Mouse (Mus musculus) heart, embryonic 12.5 days (tissue): ENCODE measurements at regions not wholly inside any gene's neighbourhood (a gene's known extent, or its start where the extent isn't known, plus 50 kb on each side); places are given as distances from the start of the nearest gene placed in this dataset.
"Not testable (repeated sequence)": the region's sequence is repeated elsewhere in the genome, so short reads cannot be mapped to it uniquely, and the experiment has no call there.

Experiments
- ATAC-seq: fragments of 200-750 bp; cut with Nextera tagmentation; 2 replicates; pipeline ENCODE4 v1.8.0; 2017; ENCODE audit warnings: moderate TSS enrichment, moderate library complexity; ENCODE audit not compliant: insufficient number of reproducible peaks, low FRiP score
- H3K27ac ChIP-seq: fragments of 300-500 bp; sonication (generic); 2 replicates; pipeline ENCODE4 v1.5.1; 2016; ENCODE audit warnings: mild to moderate bottlenecking, moderate library complexity; ENCODE audit not compliant: poor library complexity, severe bottlenecking
- H3K27me3 ChIP-seq: fragments of 300-500 bp; sonication (generic); replicated peaks from 2 replicates; pipeline ENCODE4 v1.6.1; 2016; ENCODE audit warnings: mild to moderate bottlenecking, moderate library complexity
- H3K36me3 ChIP-seq: fragments of 300-500 bp; sonication (generic); 2 replicates; pipeline ENCODE4 v1.6.1; 2016; ENCODE audit warnings: mild to moderate bottlenecking, moderate library complexity
- H3K4me1 ChIP-seq: fragments of 300-500 bp; sonication (generic); replicated peaks from 2 replicates; pipeline ENCODE4 v1.6.1; 2016; ENCODE audit warnings: mild to moderate bottlenecking
- H3K4me2 ChIP-seq: fragments of 300-500 bp; sonication (generic); 2 replicates; pipeline ENCODE4 v1.6.1; 2016; ENCODE audit warnings: mild to moderate bottlenecking, moderate library complexity
- H3K4me3 ChIP-seq: fragments of 300-500 bp; sonication (generic); 2 replicates; pipeline ENCODE4 v1.5.1; 2016; ENCODE audit warnings: mild to moderate bottlenecking
- H3K9ac ChIP-seq: fragments of 300-500 bp; sonication (generic); 2 replicates; pipeline ENCODE4 v1.6.1; 2016; ENCODE audit warnings: mild to moderate bottlenecking, moderate library complexity
- H3K9me3 ChIP-seq: fragments of 300-500 bp; sonication (generic); replicated peaks from 2 replicates; pipeline ENCODE4 v1.6.1; 2016; ENCODE audit warnings: mild to moderate bottlenecking, moderate library complexity
- WGBS: fragments of 180-500 bp; shearing (Covaris S2); methylation state at CpG from one replicate; pipeline ENCODE4 v1.1.7; 2016; 5-methylcytosine and 5-hydroxymethylcytosine counted together

DNA sequence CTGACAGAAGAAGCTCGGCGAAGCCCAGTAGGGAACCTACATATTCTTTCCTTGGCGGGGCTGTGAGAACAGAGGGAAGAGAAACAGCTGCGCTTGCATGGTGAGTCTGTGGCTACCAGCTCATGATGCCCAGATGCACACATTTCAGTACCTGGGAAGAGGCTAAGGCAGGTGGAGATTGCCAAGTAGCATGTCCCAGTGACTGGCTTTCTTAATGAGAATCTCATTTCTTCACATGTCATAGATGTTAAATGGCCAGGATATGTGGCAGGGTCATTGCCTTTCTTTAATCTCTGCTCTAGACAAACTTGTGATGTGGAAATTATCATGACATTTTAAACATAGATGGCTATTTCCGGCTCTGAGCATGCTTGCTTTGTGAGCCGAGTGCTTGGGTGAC, 109.5 kb upstream of the Tns3 start:
- Histone ChIP-seq H3K27me3 (no peaks in the 10 kb centered on the region; the same call in 1 of the 2 replicates), H3K4me3 (no peak overlapping the region), H3K9me3 (no peaks in the 10 kb centered on the region), H3K36me3 (no peaks in the 10 kb centered on the region), H3K4me1 (peaks cover 7% of the 10 kb centered on the region; the same call in 1 of the 2 replicates), H3K4me2 (no peak overlapping the region), H3K9ac (no peak overlapping the region), H3K27ac (no peak overlapping the region)
- WGBS = 75% methylated on average over 6 of the region's 6 CpGs
- ATAC-seq = no peak

- no peak overlapping the region for H3K9ac ChIP-seq
- no peak overlapping the region for H3K27ac ChIP-seq
- ATAC-seq = no peak
- H3K9me3 ChIP-seq = no peaks in the 10 kb centered on the region
- WGBS = 79% methylated on average over 11 of the region's 11 CpGs
- no peaks in the 10 kb centered on the region; the same call in 1 of the 2 replicates for H3K27me3 ChIP-seq
- no peak overlapping the region for H3K4me2 ChIP-seq
- H3K36me3 ChIP-seq = no peaks in the 10 kb centered on the region
- peaks cover 7% of the 10 kb centered on the region; the same call in 1 of the 2 replicates for H3K4me1 ChIP-seq
- no peak overlapping the region for H3K4me3 ChIP-seq
Measured at GRCm38 (mm10) chr11:8773260-8773659, 108.9 kb upstream of the Tns3 start.

DNA sequence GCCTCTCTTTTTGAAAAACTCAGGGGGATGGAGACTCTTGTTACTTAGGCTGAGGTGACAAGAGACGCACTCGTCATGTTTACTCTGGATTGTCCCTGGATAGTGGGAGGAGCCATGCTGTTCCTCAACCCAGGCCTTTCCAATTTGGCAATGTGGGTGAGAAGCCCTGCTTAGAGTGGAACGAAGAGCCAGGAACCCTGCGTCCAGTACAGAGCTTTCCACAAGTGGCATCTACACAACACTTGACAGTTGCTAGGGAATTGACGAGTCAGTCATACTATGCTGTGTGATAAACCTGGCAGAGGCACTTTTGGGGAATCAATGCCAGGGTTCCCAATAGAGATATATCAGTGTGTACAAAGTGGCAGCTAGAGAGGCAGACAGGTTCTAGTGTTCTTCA, 108.2 kb upstream of the Tns3 start:
- peaks cover 7% of the 10 kb centered on the region; the same call in 1 of the 2 replicates for H3K4me1 ChIP-seq
- no peak overlapping the region for H3K4me3 ChIP-seq
- WGBS = 56% methylated on average over 5 of the region's 5 CpGs
- H3K27me3 ChIP-seq = no peaks in the 10 kb centered on the region; the same call in 1 of the 2 replicates
- no peak for ATAC-seq
- H3K36me3 ChIP-seq = no peaks in the 10 kb centered on the region
- H3K4me2 ChIP-seq = no peak overlapping the region
- H3K9ac ChIP-seq = no peak overlapping the region
- H3K27ac ChIP-seq = no peak overlapping the region
- H3K9me3 ChIP-seq = no peaks in the 10 kb centered on the region

- not testable (repeated sequence) for ATAC-seq, H3K36me3 ChIP-seq, H3K9me3 ChIP-seq, H3K4me1 ChIP-seq, H3K4me3 ChIP-seq, H3K27ac ChIP-seq, H3K27me3 ChIP-seq, H3K9ac ChIP-seq, H3K4me2 ChIP-seq
- 59% methylated on average over 1 of the region's 1 CpGs for WGBS
Measured at GRCm38 (mm10) chr11:8768706-8769105, 104.4 kb upstream of the Tns3 start.

DNA sequence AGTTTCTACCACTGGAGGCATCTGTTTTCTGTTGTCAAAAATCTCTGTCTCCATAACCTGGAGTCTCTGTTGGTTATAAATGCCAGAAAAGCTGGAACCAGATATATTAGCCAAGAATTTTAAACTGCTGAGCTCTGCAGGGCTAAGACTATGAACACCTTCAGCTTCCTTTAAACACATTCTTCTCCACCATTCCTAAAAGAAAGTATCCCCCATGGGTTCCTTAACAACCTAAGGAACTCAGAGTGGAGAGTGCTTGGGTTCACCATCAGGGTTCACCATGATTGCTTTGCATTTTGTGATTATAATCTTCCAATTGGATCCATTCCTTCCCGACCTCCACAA, 101.2 kb upstream of the Tns3 start:
- Histone ChIP-seq H3K9me3 (no peaks in the 10 kb centered on the region), H3K27ac (no peak overlapping the region), H3K27me3 (no peaks in the 10 kb centered on the region), H3K4me1 (no peaks in the 10 kb centered on the region), H3K9ac (no peak overlapping the region), H3K4me2 (no peak overlapping the region), H3K36me3 (no peaks in the 10 kb centered on the region), H3K4me3 (no peak overlapping the region)
- 77% methylated on average over 1 of the region's 1 CpGs for WGBS
- no peak for ATAC-seq

- Histone ChIP-seq H3K4me3 (no peak overlapping the region), H3K4me2 (no peak overlapping the region), H3K4me1 (no peaks in the 10 kb centered on the region), H3K36me3 (no peaks in the 10 kb centered on the region), H3K27ac (no peak overlapping the region), H3K9me3 (no peaks in the 10 kb centered on the region), H3K27me3 (no peaks in the 10 kb centered on the region), H3K9ac (no peak overlapping the region)
- no peak for ATAC-seq
- WGBS = 71% methylated on average over 2 of the region's 2 CpGs
Measured at GRCm38 (mm10) chr11:8764861-8765540, 100.7 kb upstream of the Tns3 start.

GRCm38 (mm10) chr11:8763448-8763847, 99.1 kb upstream of the Tns3 start:
- 61% methylated on average over 7 of the region's 7 CpGs for WGBS
- Histone ChIP-seq H3K4me3 (no peak overlapping the region), H3K9me3 (no peaks in the 10 kb centered on the region), H3K4me2 (no peak overlapping the region), H3K36me3 (no peaks in the 10 kb centered on the region), H3K27ac (no peak overlapping the region), H3K9ac (no peak overlapping the region), H3K4me1 (no peaks in the 10 kb centered on the region), H3K27me3 (no peaks in the 10 kb centered on the region)
- no peak for ATAC-seq

- 69% methylated on average over 2 of the region's 2 CpGs for WGBS
- no peaks in the 10 kb centered on the region for H3K27me3 ChIP-seq
- no peaks in the 10 kb centered on the region for H3K4me1 ChIP-seq
- no peak overlapping the region for H3K9ac ChIP-seq
- no peak for ATAC-seq
- no peak overlapping the region for H3K4me3 ChIP-seq
- H3K9me3 ChIP-seq = no peaks in the 10 kb centered on the region
- H3K36me3 ChIP-seq = no peaks in the 10 kb centered on the region
- H3K27ac ChIP-seq = no peak overlapping the region
- no peak overlapping the region for H3K4me2 ChIP-seq
Measured at GRCm38 (mm10) chr11:8762133-8762532, 97.8 kb upstream of the Tns3 start.

- H3K4me1 ChIP-seq = no peaks in the 10 kb centered on the region
- H3K27me3 ChIP-seq = no peaks in the 10 kb centered on the region
- ATAC-seq = no peak
- H3K9ac ChIP-seq = no peak overlapping the region
- no peak overlapping the region for H3K4me2 ChIP-seq
- no peak overlapping the region for H3K27ac ChIP-seq
- H3K36me3 ChIP-seq = no peaks in the 10 kb centered on the region
- no peak overlapping the region for H3K4me3 ChIP-seq
- no peaks in the 10 kb centered on the region for H3K9me3 ChIP-seq
Measured at GRCm38 (mm10) chr11:8761626-8762025, 97.3 kb upstream of the Tns3 start.

GRCm38 (mm10) chr11:8759858-8760257, 95.5 kb upstream of the Tns3 start:
- H3K27ac ChIP-seq = no peak overlapping the region
- ATAC-seq = no peak
- WGBS = 75% methylated on average over 1 of the region's 1 CpGs

DNA sequence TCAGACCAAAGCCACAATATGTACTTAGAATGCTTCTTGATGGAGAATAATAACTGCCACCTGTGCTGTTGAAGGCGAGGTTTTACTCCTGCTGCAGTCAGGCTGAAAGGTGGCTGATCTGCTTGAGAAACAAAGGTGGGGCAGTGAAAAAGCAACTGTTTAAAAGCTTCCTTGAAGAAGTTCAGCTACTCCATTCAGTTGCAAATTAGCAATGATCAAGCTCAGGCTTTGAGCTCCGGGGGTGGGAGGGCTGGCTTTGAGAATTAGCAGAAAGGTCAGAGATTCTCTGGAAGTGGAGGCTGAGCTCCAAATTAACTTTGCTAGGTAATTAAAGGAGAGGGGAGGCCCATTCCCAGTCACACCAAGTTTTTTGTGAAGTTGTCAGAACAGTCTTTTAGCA, 90.2 kb upstream of the Tns3 start:
- not testable (repeated sequence) for H3K4me2 ChIP-seq, H3K9ac ChIP-seq, H3K9me3 ChIP-seq, ATAC-seq, H3K4me1 ChIP-seq, H3K27me3 ChIP-seq, H3K27ac ChIP-seq, H3K4me3 ChIP-seq, H3K36me3 ChIP-seq
- 47% methylated on average over 2 of the region's 2 CpGs for WGBS

More at GRCm38 (mm10) chr11:8759858-8760257, 95.5 kb upstream of the Tns3 start:
- Histone ChIP-seq H3K9me3 (no peaks in the 10 kb centered on the region), H3K27me3 (no peaks in the 10 kb centered on the region), H3K36me3 (no peaks in the 10 kb centered on the region), H3K4me2 (no peak overlapping the region), H3K4me1 (no peaks in the 10 kb centered on the region), H3K9ac (no peak overlapping the region), H3K4me3 (no peak overlapping the region)

GRCm38 (mm10) chr11:8735784-8736183, 71.4 kb upstream of the Tns3 start:
- not testable (repeated sequence) for H3K4me3 ChIP-seq, H3K9me3 ChIP-seq, ATAC-seq, H3K36me3 ChIP-seq, H3K27me3 ChIP-seq, H3K9ac ChIP-seq, H3K27ac ChIP-seq, H3K4me2 ChIP-seq, H3K4me1 ChIP-seq
- 65% methylated on average over 3 of the region's 3 CpGs for WGBS
